Mouse (Mus musculus) yolk sac, embryonic 10.5 days (tissue): Measurements from ENCODE around the gene Atp9a.

ENCODE experiments used
- DNase-seq: peaks from one replicate; pipeline ENCODE4 v3.0.0-alpha.2; 2017; ENCODE audit warnings: low spot score

Atp9a gene

GRCm38 (mm10) chr2:168600750-168601490 lies 141.3 kb downstream of the Atp9a start:
- DNase-seq = no peak

GRCm38 (mm10) chr2:168595693-168596092 lies 146.5 kb downstream of the Atp9a start:
- DNase-seq = no peak

- DNase-seq = no peak
Measured at GRCm38 (mm10) chr2:168593676-168594075, 148.5 kb downstream of the Atp9a start.

- DNase-seq = no peak
Measured at GRCm38 (mm10) chr2:168593004-168593403, 149.2 kb downstream of the Atp9a start.

GRCm38 (mm10) chr2:168591076-168591475 lies 151.1 kb downstream of the Atp9a start:
- no peak for DNase-seq

GRCm38 (mm10) chr2:168590556-168590955 lies 151.7 kb downstream of the Atp9a start:
- DNase-seq = no peak

- DNase-seq = peak; percentile 82
Measured at GRCm38 (mm10) chr2:168590168-168590551, 152.0 kb downstream of the Atp9a start.

GRCm38 (mm10) chr2:168589368-168590167 lies 152.6 kb downstream of the Atp9a start:
- DNase-seq = no peak

GRCm38 (mm10) chr2:168588591-168589367 lies 153.4 kb downstream of the Atp9a start:
- DNase-seq = no peak

- no peak for DNase-seq
Measured at GRCm38 (mm10) chr2:168587159-168587558, 155.1 kb downstream of the Atp9a start.

GRCm38 (mm10) chr2:168586512-168586911 lies 155.7 kb downstream of the Atp9a start:
- DNase-seq = no peak

- DNase-seq = no peak
Measured at GRCm38 (mm10) chr2:168584857-168585256, 157.4 kb downstream of the Atp9a start.
